Mouse (Mus musculus) myocyte (in vitro differentiated cells): ENCODE data around the gene Dysf.

ENCODE experiments used
- MAX ChIP-seq: IDR thresholded peaks from one replicate; pipeline ENCODE4 v1.6.1; 2011; ENCODE audit warnings: low read depth, mild to moderate bottlenecking, control low read depth
- MYOD1 ChIP-seq, 3 experiments: IDR thresholded peaks; one replicate each; pipeline ENCODE4 v1.6.1; 2011; ENCODE audit warnings: control low read depth in 2 of 3, low read depth in 2 of 3, mild to moderate bottlenecking in 2 of 3, moderate library complexity in 1 of 3; ENCODE audit not compliant: insufficient read length in 2 of 3, control insufficient read depth in 1 of 3
- MYOG ChIP-seq, 3 experiments: IDR thresholded peaks; one replicate each; pipeline ENCODE4 v1.6.1; 2011; ENCODE audit warnings: control low read depth in 2 of 3, low read depth in 2 of 3, mild to moderate bottlenecking in 2 of 3; ENCODE audit not compliant: insufficient read length in 2 of 3, control insufficient read depth in 1 of 3, insufficient read depth in 1 of 3
- POLR2A ChIP-seq: IDR thresholded peaks from one replicate; pipeline ENCODE4 v1.6.1; 2011; ENCODE audit warnings: low read depth, mild to moderate bottlenecking, control low read depth, moderate library complexity; ENCODE audit not compliant: insufficient read length
- POLR2AphosphoS2 ChIP-seq: IDR thresholded peaks from one replicate; pipeline ENCODE4 v1.6.1; 2011; ENCODE audit warnings: low read depth, control low read depth; ENCODE audit not compliant: insufficient read length
- TCF12 ChIP-seq: IDR thresholded peaks from one replicate; pipeline ENCODE4 v1.6.1; 2011; ENCODE audit warnings: mild to moderate bottlenecking, control low read depth; ENCODE audit not compliant: poor library complexity, insufficient read depth, severe bottlenecking

- no peak for TF ChIP-seq MYOD1 (IDR thresholded peaks at IDR 0.05; ENCODE audit: control insufficient read depth in 1 of 3, insufficient read length in 2 of 3, low read depth in 2 of 3)
- TF ChIP-seq POLR2A = no peak
- no peak for TF ChIP-seq POLR2AphosphoS2
- TF ChIP-seq MYOG (IDR thresholded peaks at IDR 0.05; ENCODE audit: control insufficient read depth in 1 of 3, insufficient read depth in 1 of 3, insufficient read length in 2 of 3, low read depth in 2 of 3) = no peak
- TF ChIP-seq TCF12 = no peak
- no peak for TF ChIP-seq MAX
These were observed 197.2 kb downstream of the Dysf start for GRCm38 (mm10) chr6:84205611-84206010.
